Mouse (Mus musculus) A20 (cell line): ENCODE measurements around the gene Acss2.

Source experiments
- DNase-seq: peaks from one replicate; pipeline ENCODE4 v3.0.0-alpha.2; 2011; ENCODE audit warnings: low read depth, low spot score

Gene Acss2

GRCm38 (mm10) chr2:155628519-155628918 lies 110.8 kb downstream of the Acss2 start:
- no peak for DNase-seq

- DNase-seq: no peak
Measured at GRCm38 (mm10) chr2:155629231-155629661, 111.5 kb downstream of the Acss2 start.

- DNase-seq: no peak
Measured at GRCm38 (mm10) chr2:155630153-155630552, 112.4 kb downstream of the Acss2 start.

GRCm38 (mm10) chr2:155630590-155631416 lies 113.1 kb downstream of the Acss2 start:
- DNase-seq: no peak

GRCm38 (mm10) chr2:155632138-155632936 lies 114.6 kb downstream of the Acss2 start:
- DNase-seq: no peak

GRCm38 (mm10) chr2:155633121-155633520 lies 115.4 kb downstream of the Acss2 start:
- DNase-seq: no peak

GRCm38 (mm10) chr2:155633731-155634130 lies 116.0 kb downstream of the Acss2 start:
- DNase-seq: no peak

- DNase-seq: no peak
Measured at GRCm38 (mm10) chr2:155634562-155634961, 116.8 kb downstream of the Acss2 start.
